Mouse (Mus musculus) brain, embryonic 14.5 days (tissue): ENCODE measurements around the gene Tspan31.
"Not testable (repeated sequence)": the region's sequence is repeated elsewhere in the genome, so short reads cannot be mapped to it uniquely, and the experiment has no call there.

Source experiments
- CTCF ChIP-seq: fragments of 200-500 bp; IDR thresholded peaks from 2 replicates; pipeline ENCODE4 v1.5.1; 2012; ENCODE audit warnings: inconsistent platforms, mild to moderate bottlenecking, moderate library complexity, borderline replicate concordance; ENCODE audit not compliant: insufficient read depth, insufficient read length; ENCODE audit errors: extremely low read depth
- POLR2A ChIP-seq: fragments of 200-500 bp; IDR thresholded peaks from 2 replicates; pipeline ENCODE4 v1.6.1; 2012; ENCODE audit warnings: mild to moderate bottlenecking, inconsistent platforms, borderline replicate concordance; ENCODE audit not compliant: poor library complexity, insufficient read depth, insufficient read length, severe bottlenecking; ENCODE audit errors: extremely low read depth

DNA sequence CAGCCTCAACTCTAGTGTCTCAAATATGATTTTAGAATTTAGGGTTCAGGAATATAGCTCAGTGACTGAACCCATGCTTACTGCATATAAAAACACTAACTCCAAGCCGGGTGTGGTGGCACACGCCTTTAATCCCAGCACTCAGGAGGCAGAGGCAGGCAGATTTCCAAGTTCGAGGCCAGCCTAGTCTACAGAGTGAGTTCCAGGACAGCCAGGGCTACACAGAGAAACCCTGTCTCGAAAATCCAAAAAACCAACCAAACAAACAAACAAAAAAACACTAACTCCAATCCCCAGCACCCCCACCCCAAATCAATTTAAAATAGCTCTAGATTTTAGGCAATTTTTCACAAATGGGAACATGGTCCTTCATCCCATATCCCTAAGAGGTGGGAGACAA, 8.0 kb downstream of the Tspan31 start:
- not testable (repeated sequence) for TF ChIP-seq CTCF, POLR2A
